Mouse (Mus musculus) retina, adult 2 months (tissue): Measurements from ENCODE around the gene Numa1.
"Not testable (repeated sequence)": the region's sequence is repeated elsewhere in the genome, so short reads cannot be mapped to it uniquely, and the experiment has no call there.

Experiments
- DNase-seq: peaks from one replicate; pipeline ENCODE4 v3.0.0-alpha.2; 2012; ENCODE audit warnings: low read depth, low spot score

The Numa1 gene

DNA sequence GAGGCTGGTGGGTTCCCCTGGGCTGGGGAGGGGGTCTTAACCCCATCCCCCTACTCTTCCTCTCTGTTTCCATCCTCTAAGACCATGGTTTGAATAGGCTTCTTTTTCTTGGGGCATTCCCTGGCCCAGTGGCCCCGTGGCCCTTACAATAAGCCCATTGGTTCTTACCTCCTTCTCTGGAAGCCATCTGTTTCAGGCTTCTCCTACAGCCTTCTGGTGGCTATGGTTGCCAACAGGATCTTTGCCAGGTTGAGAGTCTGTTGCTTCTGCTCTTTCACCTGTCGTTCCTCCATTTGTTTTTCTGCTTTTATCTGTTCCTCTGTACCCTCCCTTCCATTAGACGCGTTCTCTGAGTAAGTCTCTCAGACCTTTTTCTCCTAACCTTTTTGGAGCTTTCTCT is 3.7 kb downstream of the Numa1 start:
- no peak for DNase-seq

DNA sequence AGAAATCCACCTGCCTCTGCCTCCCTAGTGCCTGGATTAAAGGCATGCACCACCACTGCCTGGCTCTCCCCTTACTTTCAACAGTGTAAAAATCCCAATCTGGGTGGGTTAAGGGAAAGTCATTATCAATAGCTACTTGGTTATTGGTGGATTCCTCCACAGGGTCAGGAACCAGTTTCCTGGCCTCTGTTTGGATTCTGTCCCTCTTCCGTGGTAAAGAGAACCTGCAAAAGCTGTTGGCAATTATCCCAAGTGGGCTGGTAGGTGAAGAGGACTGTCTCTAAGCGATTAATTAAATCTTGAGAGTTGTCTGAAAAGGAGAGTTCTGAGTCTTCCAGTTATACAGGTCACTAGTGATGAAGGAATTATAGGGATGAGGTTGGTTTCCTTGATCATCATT is 4.4 kb downstream of the Numa1 start:
- no peak for DNase-seq

DNA sequence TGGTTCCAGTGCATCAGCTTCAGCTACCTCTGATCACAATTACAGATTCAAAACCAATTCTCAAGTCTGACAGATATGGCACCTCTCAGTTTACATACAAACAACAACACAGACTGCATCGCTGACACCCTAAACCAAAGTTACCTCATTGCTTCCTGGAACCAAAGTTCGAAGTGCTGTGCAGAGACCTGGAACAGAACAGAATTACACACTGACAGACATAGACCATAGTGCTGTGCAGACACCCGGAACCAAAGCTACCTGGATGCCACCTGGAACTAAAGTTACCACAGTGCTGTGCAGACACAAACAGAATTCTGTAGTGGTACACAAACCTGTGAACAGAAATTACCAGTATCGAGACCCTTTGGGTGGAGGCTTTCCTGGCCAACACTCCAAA is 5.8 kb downstream of the Numa1 start:
- DNase-seq, result no peak

DNA sequence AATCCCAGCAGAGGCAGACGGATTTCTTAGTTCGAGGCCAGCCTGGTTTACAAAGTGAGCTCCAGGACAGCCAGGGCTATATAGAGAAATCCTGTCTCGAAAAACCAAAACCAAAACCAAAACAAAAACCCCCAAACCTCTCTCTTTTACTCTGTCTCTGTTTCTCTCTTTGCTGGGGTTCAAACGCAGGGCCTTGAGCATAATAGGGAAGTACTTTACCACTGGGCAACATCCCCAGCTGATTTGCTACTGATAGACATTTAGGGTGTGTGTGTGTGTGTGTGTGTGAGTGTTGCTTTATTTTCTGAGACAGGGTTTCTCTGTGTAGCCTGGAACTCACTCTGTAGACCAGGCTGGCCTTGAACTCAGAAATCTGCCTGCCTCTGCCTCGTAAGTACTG is 15.1 kb downstream of the Numa1 start:
- DNase-seq, result not testable (repeated sequence)

DNA sequence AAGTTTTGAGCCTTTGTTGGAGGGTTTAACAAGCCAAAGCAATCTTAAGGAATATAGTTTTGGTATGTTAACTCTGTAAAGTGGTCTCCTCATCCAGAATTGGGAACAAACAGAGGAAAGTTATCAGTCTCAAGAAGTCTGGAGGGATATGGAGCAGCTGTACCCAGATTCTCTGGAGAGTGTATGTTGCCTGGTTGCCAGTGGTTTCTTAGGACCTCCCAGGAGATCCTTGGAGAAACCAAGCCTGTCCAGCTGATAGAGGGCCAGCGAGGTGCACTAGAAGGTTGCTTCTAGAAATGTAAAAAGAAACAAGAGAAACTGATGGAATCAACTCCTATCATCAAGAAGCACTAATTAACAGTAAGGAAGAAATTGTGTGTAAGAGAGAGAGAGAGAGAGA is 17.7 kb downstream of the Numa1 start:
- DNase-seq, result no peak

DNA sequence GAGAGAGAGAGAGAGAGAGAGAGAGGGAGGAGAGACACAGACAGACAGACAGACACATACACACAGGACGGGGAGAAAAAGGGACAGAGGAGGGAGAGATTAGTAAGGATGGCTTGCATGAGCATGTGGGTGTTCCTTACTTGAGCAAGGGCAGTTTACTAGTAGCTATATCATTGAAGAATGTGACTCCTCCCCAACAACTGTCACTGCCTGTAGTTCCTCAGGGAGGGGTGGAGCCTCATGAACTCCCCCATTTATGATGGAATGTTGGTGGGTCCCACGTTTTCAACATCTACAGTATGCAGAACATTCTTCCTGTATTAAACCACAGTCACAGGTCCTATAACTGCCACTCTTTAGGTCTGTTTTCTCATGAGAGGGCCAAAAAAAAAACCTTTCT is 18.2 kb downstream of the Numa1 start:
- DNase-seq, result no peak

DNA sequence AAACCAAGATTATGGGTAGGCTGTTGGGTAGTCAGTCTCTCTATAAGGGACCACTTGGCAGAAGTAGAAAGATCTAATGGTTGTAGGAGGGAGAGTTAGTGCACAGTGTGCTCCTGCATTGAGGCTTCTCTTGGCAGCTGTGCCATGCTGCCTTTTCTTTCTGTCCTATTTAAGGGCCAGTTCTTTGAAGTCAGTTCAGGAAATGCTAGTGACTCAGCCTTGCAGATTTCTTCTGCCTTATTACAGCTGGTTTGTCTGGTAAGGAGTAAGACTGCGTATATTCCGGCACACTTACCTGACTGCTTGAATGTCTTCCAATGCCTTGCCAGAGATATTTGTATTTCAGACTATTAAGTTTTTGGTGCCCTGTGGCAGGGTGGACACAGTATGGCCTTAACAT is 20.3 kb downstream of the Numa1 start:
- no peak for DNase-seq

DNA sequence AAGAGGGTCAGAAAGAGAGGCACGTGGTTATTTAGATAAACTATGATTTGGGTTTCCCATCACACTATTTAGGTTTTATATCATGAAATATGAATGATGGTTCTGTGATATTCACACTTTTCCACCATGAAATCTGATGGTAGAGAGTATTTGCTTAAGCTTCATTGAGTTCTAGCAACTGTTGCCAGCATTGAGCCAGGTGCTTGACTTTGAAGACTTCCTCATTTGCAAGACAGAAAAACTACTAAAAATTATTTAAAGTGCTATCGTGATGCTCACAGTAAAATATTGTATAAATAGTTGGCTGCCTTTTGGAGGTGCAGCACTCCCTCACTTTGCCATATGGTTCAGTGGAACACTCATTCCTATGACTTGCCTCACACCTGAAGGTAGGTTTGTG is 21.4 kb downstream of the Numa1 start:
- no peak for DNase-seq

DNA sequence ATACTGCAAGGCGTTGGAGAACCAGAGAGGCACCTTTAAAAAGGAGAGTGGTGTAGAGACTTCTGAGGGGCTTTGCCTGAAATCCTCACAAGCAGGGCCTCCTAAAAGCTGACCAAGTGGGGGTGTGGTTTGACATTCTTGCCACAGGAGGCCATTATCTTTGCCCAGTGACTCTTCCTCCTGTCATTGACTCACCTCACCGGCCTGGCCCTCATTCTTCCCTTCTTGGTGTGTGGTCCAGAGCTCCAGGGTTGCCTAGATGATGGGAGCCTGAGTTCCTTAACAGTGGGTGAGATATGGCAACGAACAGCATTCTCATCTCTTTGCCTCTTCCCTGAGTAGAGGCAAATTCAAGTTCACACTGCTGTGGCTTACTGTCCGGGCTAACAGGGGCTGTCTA is 22.0 kb downstream of the Numa1 start:
- DNase-seq, result no peak

DNA sequence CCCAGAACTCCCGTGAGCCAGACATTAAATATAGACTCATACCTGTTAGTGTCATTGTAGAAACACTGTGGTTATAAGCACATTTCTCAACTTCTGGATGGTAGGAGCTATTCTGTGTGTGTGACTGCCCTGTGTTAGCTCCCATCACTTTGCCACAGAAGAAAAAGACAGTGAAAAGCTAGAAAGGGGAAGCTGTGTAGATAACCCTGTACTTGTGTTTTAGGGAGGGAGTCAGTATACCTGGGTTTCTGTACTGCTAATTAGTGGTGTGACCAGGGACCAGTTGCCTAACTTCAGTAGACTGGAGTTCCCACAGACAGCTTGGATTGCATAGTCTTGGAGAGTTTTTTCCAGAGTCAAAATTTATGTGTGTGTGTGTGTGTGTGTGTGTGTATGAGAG is 22.6 kb downstream of the Numa1 start:
- DNase-seq, result no peak

DNA sequence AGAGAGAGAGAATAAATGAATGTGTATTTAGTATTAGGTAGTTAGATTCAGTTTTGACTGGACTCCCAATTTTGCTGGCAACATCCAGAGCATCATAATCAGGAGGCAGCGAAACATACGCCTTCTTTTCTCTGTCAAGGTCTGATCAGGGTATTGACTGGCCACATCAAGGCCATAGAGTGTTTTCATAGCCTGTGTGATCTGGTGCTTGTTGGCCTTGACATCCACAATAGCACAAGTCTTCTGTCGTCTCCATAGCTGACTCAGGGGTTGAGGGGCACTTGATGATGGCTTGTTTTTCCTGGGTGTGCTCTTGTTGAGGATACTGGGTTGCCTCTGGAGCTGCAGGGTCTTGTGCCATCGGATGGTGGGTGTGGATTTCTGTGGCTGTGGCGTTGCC is 23.0 kb downstream of the Numa1 start:
- DNase-seq, result no peak

DNA sequence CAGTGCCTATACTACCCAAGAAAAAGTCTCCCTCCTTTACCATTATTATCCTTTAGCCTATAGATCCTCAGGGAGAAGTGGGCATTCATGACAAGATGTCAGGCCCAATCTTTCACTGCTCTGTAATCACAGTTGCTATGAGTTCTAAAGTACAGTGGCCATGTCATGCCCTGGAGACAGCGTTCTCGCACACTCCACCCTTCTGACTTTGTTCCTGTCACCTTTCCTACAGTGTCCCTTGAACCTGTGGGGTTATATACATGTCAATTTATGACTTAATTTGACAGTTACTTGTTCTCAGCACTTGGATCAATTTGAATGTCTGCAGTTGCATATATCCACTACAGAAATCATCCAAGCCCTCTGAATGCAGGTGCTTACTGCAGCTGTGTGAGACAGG is 28.9 kb downstream of the Numa1 start:
- no peak for DNase-seq

DNA sequence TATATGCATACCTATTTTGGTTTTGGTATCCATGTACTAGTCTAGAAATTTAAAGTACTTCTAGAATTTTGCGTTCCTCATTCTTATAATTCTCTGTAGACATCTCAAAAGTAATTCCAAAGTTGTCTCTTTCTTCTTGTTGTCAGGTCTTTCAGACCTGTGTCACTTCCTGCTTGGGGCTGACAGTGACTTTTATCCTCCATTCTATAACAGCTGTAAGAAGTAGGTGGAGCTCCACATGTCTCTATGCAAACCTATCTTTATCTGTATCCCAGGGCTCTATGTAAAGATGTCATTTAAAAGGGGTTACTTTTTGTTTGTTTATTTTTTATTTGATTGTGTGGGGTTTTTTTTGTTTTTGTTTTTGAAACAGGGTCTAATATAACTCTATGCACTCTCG is 29.7 kb downstream of the Numa1 start:
- DNase-seq, result no peak

DNA sequence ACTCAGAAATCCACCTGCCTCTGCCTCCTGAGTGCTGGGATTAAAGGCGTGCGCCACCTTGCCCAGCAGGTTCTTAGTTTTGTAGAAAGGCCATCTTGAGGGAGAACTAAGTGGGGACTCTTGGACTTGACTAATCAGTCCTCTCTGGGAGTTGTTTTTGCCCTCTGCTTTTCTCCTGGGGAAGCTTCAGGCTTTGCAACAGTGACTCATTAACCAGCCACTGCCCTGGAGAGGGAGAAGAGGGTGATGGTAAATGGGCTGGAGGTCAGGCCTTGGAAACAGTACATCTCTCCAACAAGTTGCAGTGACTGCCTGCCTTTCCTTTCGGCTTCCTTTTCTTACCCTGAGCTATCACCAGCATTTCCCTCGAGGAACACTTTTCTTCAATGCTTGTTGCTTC is 30.6 kb downstream of the Numa1 start:
- DNase-seq, result no peak

DNA sequence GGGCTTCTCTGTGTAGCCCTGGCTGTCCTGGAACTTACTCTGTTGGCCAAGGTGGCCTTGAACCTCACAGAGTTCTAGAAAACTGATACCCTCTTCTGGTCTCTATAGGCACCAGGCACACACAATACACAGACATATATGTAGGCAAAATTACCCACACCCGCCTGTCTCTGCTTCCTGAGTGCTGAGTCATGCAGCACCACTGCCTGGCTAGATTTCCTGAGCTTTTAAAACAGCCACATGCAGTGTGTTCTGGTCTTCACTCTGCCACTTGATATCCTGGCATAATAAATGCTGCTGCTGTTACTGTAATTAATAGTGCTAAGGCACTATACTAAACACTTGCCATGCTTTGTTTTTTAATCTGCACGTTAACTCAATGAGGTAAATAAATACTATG is 31.7 kb downstream of the Numa1 start:
- DNase-seq, result no peak

DNA sequence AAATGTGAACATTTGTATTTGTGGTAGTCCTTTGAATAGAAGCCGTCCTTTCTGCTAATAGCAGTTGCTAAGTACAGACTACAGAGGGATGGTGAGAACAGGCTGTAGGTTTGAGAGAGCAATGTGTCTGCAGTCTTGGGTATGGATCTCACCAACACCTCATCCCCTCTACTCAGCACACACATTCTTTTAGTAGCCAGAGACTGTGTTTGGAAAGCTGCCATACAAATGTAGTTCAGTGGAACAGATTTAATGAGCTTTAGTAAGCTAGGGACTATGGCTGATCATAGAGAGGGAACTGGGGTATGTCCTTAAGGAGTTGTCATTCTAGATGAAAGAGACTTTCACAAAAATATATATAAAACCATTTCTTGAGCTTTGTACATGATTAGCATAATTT is 33.3 kb downstream of the Numa1 start:
- DNase-seq, result no peak

DNA sequence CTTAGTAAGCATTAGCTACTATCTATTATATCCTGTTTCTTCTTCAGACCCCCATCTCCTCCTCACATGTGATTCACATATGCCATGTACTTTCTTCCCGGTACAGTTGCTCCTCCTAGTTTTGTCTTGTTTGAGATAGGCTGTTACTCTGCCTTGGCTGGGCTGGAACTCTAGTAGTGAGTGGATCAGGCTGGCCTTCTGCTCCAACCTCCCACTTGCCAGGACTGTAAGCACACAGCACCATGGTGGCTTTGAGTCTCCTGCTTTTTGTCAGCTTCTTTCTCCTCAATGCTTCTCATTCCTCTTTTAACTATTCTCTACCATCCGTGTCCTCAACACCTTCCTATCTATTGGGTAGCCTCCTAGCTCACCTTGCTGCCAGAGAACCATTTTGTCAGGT is 34.8 kb downstream of the Numa1 start:
- DNase-seq, result no peak

DNA sequence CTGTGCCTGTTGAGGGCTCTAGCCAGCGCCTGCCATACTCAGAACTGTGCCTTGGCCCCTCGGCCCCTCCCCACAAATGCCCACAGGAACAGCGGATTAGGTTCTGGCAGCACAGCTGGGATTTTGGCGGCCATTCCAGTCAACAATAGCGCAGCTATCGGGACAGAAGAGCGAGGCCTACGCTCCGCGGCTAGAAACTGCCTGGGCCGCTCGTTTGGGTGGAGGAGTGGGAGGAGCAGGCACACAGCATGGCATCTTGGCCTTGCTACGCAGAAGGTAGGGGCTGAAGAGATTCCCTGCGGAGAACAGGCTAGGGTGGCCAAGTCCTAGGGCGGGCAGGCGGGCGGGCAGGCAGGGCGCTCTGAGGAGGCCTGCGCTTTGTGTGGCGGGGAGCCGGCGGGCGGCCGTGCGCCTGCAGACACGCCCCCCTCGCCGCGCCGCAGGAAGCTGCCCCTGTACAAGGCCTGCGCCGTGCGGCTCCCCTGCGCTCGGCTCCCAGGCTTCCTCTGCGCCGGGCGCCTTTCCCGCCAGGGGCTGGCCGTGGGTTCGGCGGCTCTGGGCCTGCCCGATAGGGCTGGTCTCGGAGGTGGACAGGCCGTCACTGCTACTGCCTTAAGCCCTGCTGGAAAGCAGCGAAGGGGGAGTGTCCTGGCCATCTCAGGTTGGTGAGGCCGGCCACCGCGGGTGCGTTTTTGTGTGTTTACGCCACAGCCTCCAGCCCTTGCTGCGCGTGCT is 36.0 kb downstream of the Numa1 start:
- DNase-seq, result peak; percentile 45

DNA sequence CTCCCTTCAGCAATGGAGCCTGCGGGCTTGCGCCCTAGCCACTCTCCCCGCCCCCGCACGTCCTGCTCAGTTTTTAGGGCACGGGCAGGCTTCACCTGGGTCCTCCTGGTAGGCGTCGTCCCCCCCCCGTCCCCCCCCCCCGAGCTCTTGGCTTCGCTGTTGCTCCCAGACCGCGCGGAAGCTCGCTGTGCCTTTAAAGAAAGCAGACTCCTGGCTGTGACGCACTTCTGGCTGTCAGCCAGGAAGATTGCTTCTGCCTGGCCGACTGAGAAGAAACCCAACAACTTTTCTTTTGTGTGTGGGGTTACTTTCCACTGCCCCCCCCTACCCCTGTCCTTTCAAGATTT is 36.5 kb downstream of the Numa1 start:
- peak; percentile 66 for DNase-seq

DNA sequence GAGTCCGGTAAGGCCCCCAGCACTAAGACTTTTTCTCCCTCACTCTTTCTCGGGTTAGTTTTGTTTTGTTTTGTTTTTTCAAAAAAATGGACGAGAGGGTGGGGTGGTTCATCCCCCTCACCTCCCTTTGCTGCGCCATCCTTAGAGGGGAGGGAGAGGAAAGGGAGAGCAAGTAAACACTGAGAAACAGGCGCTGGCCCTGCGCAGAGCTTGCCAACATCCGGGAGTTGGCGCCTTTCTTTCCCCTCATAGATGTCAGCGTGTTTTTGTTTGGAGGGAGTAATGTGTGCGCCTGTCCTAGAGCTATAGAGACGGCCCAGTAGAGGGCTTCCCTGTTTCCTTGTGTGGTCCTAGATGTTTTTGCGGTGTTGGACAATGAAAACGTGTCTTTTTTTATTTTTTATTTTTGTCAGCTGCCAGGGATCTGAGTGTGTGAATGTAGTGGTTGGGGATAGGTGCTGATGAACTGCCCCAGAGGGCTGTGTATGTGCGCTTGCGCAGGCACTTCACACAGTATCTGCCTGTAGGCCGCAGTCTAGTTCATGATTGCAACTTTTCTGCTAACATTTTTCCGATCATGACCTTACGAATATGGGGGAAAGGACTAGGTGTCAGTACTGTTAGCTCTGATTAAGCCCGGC is 37.0 kb downstream of the Numa1 start:
- DNase-seq, result peak; percentile 20

DNA sequence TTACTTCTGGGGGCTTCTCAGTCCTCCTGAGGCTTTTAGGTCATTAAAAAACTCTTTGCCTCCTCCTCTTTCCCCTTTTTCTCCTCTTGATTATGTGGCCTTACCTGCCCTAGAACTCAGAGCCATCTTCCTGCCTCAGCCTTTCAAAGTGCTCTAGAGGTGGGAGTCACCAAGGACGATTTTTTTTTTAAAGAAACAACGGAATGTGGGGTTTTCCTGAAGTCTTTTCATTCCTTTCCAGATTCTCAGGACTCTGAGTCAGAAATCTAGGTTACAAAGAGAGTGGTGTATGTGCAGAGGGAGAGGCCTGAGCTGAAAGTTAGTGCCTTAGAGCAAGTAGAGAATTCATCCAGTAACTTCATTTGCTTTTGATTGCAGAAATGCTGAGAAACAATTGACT is 37.8 kb downstream of the Numa1 start:
- no peak for DNase-seq

DNA sequence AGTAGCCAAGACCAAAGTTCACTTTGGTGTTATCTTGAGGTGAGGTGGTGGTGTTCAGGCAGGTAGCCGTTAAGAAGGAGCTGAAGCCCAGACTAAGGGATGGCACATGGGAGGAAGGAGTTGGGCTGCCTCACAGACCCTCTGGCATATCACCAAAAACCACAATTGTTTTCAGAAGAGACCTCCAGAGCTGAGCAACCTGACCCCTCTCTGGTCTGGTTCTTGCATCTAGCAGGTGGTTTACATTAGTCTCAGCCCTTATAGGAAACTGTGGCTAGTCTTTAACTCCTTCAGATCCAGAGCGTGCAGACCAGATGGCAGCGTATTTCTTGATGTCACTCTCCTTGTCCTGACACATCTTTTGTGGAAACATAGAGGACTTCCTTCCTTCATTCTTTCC is 39.8 kb downstream of the Numa1 start:
- no peak for DNase-seq

DNA sequence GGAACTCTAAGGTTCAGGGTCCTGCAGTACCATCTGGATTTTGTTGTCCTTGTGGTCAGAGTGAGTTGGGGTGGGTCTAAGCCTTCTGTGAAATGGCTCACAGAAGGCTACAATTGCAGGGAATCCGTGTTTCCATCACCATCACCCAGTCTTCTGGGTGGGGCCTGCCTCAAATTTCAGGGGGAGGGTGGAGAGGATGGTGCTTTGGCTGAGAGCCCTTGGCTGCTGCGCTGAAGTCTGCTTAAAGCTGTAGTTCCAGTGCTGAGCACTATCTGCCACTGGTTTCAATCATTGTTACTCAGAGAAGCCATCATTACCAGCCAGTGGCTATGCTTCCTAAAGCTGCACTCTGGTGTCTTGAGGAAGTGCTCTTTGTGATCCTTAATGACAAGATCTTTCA is 40.6 kb downstream of the Numa1 start:
- no peak for DNase-seq

DNA sequence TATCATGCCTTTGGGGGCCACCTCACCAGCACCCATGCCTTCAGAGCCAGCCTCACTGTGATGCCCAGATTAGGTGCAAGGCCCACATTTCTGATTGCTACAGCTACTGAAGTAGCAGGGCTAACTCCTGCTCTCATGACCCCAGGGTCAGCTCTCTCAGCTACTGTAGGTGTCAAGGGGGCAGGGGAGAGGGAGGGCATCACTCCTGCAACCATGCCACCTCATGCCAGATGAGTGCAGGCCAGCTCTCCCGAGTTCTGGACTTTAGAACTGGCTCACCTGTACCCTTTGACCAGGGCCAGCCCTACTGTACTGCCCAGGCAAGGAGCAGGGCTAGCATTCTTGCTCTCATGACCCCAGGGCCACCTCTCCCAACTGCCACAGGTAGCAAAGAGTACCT is 48.8 kb downstream of the Numa1 start:
- no peak for DNase-seq
